Comparison of ENCODE assay signal across 9 mouse cellular contexts in genomic region chr2:25167481-25167880, GRCm38 (mm10). TPM values are rescaled to one million over a fixed set of nuclear protein-coding genes. Genes with fewer than 3 reads are reported as not detected.
DNase-seq lines count a peak whose midpoint lies in the region; ATAC-seq lines count a peak whose summit lies in the region.
"Had no signal": no experiment of that assay in that cellular context is flagged by ENCODE, and none has a peak within 500 bp of the region (broad histone marks: within the 10 kb centered on the region; RNA-seq: fewer than 3 reads in every experiment).

No protein-coding gene starts in this region.

- no peaks in the 10 kb centered on the region for H3K36me3 ChIP-seq in kidney, embryonic 15.5 days
- H3K36me3 ChIP-seq in hindbrain, embryonic 13.5 days: no peaks in the 10 kb centered on the region
- H3K36me3 ChIP-seq in midbrain, embryonic 13.5 days: no peaks in the 10 kb centered on the region

- peak overlapping the region; percentile 42 for H3K9ac ChIP-seq in kidney, embryonic 15.5 days
- peak overlapping the region; percentile 70 for H3K9ac ChIP-seq in hindbrain, embryonic 13.5 days
- H3K9ac ChIP-seq in midbrain, embryonic 13.5 days (replicated peaks): peak overlapping the region; percentile 69

- 23% methylated on average over 4 of the region's 4 CpGs for WGBS in kidney, embryonic 15.5 days
- 11% methylated on average over 4 of the region's 4 CpGs for WGBS in hindbrain, embryonic 13.5 days
- 12% methylated on average over 4 of the region's 4 CpGs for WGBS in midbrain, embryonic 13.5 days

- H3K4me2 ChIP-seq in kidney, embryonic 15.5 days: peak overlapping the region; percentile 79
- peak overlapping the region; percentile 74 for H3K4me2 ChIP-seq in hindbrain, embryonic 13.5 days
- H3K4me2 ChIP-seq in midbrain, embryonic 13.5 days (replicated peaks): peak overlapping the region; percentile 67

- 0 out of 2 replicates have a peak, but pooled peaks have one; percentile 2 for ATAC-seq in kidney, embryonic 15.5 days (replicated peaks; ENCODE audit: low FRiP score)
- peak; percentile 61 for ATAC-seq in hindbrain, embryonic 13.5 days (ENCODE audit: low FRiP score)
- peak; percentile 53 for ATAC-seq in midbrain, embryonic 13.5 days
- ATAC-seq: Patski had no signal

- intact Hi-C loops in left cerebral cortex, postnatal 10 days (cut with DNase I): no loop called here

- H3K9me3 ChIP-seq in kidney, embryonic 15.5 days (replicated peaks): no peaks in the 10 kb centered on the region
- no peaks in the 10 kb centered on the region for H3K9me3 ChIP-seq in hindbrain, embryonic 13.5 days
- no peaks in the 10 kb centered on the region for H3K9me3 ChIP-seq in midbrain, embryonic 13.5 days

- peaks cover 75% of the 10 kb centered on the region for H3K4me1 ChIP-seq in kidney, embryonic 15.5 days
- peaks cover 59% of the 10 kb centered on the region for H3K4me1 ChIP-seq in hindbrain, embryonic 13.5 days (replicated peaks)
- peaks cover 57% of the 10 kb centered on the region for H3K4me1 ChIP-seq in midbrain, embryonic 13.5 days (replicated peaks)

- peak overlapping the region; percentile 89 for H3K27ac ChIP-seq in kidney, embryonic 15.5 days
- peak overlapping the region; percentile 74 for H3K27ac ChIP-seq in hindbrain, embryonic 13.5 days
- peak overlapping the region; percentile 80 for H3K27ac ChIP-seq in midbrain, embryonic 13.5 days

- no peaks in the 10 kb centered on the region for H3K27me3 ChIP-seq in kidney, embryonic 15.5 days
- no peaks in the 10 kb centered on the region for H3K27me3 ChIP-seq in hindbrain, embryonic 13.5 days
- H3K27me3 ChIP-seq in midbrain, embryonic 13.5 days: no peaks in the 10 kb centered on the region

- DNase-seq in kidney, postnatal 36 days: no peak
- DNase-seq in embryo, embryonic 10.5 days (ENCODE audit: low spot score): peak; percentile 56
- no peak for DNase-seq in left cerebral cortex, postnatal 10 days (ENCODE audit: extremely low spot score in 1 of 2, low spot score in 2 of 2)
- DNase-seq in cerebellum, adult 9-11 months: no peak
- no peak for DNase-seq in cerebellum, postnatal 25 days

- peak overlapping the region; percentile 49 for H3K4me3 ChIP-seq in kidney, embryonic 15.5 days (replicated peaks)
- peak overlapping the region; percentile 49 for H3K4me3 ChIP-seq in hindbrain, embryonic 13.5 days
- peak overlapping the region; percentile 46 for H3K4me3 ChIP-seq in midbrain, embryonic 13.5 days (replicated peaks)

RNA-seq across cellular contexts. Expression of gene Nrarp, which starts 13.1 kb away (rescaled TPM):
- polyA plus RNA-seq in kidney, embryonic 15.5 days (2015; fragmentation: Nextera tagmentation; extraction: Ambion mirVana): 21.8 and 23.7 TPM in 2 replicates
- 21.4 and 24.6 TPM in 2 replicates for polyA plus RNA-seq in hindbrain, embryonic 13.5 days (2015; fragmentation: Nextera tagmentation; extraction: Ambion mirVana)
- polyA plus RNA-seq in midbrain, embryonic 13.5 days (2015; fragmentation: Nextera tagmentation; extraction: Ambion mirVana): 26.8 and 33.9 TPM in 2 replicates
- 10 to 100 TPM; 34.5 to 41.9 TPM for total RNA-seq in left cerebral cortex, postnatal 10 days (2021)

RNA-seq across cellular contexts. Expression of gene Tor4a, which starts 29.2 kb away (rescaled TPM):
- 11.7 and 14.1 TPM in 2 replicates for polyA plus RNA-seq in kidney, embryonic 15.5 days (2015; fragmentation: Nextera tagmentation; extraction: Ambion mirVana)
- 1.6 and 1.9 TPM in 2 replicates for polyA plus RNA-seq in hindbrain, embryonic 13.5 days (2015; fragmentation: Nextera tagmentation; extraction: Ambion mirVana)
- 1.1 and 1.2 TPM in 2 replicates for polyA plus RNA-seq in midbrain, embryonic 13.5 days (2015; fragmentation: Nextera tagmentation; extraction: Ambion mirVana)
- total RNA-seq in left cerebral cortex, postnatal 10 days (2021): 1 to 10 TPM; 1.8 to 1.9 TPM

RNA-seq across cellular contexts. Expression of gene Nelfb, which starts 43.8 kb away (rescaled TPM):
- polyA plus RNA-seq in kidney, embryonic 15.5 days (2015; fragmentation: Nextera tagmentation; extraction: Ambion mirVana): 114 and 124 TPM in 2 replicates
- 98.3 and 104 TPM in 2 replicates for polyA plus RNA-seq in hindbrain, embryonic 13.5 days (2015; fragmentation: Nextera tagmentation; extraction: Ambion mirVana)
- polyA plus RNA-seq in midbrain, embryonic 13.5 days (2015; fragmentation: Nextera tagmentation; extraction: Ambion mirVana): 113 and 117 TPM in 2 replicates
- total RNA-seq in left cerebral cortex, postnatal 10 days (2021): 10 to 100 TPM; 51.1 to 56.9 TPM

RNA-seq across cellular contexts. Expression of gene Stpg3, which starts 47.0 kb away (rescaled TPM):
- polyA plus RNA-seq in kidney, embryonic 15.5 days (2015; fragmentation: Nextera tagmentation; extraction: Ambion mirVana): 0.23 and 0.55 TPM in 2 replicates
- polyA plus RNA-seq in hindbrain, embryonic 13.5 days (2015; fragmentation: Nextera tagmentation; extraction: Ambion mirVana): not detected in 2 replicates
- not detected in 2 replicates for polyA plus RNA-seq in midbrain, embryonic 13.5 days (2015; fragmentation: Nextera tagmentation; extraction: Ambion mirVana)
- not detected for total RNA-seq in left cerebral cortex, postnatal 10 days (2021)

RNA-seq across cellular contexts. Expression of gene Fam166a, which starts 51.1 kb away (rescaled TPM):
- polyA plus RNA-seq in kidney, embryonic 15.5 days (2015; fragmentation: Nextera tagmentation; extraction: Ambion mirVana): 1.4 and 1.9 TPM in 2 replicates
- polyA plus RNA-seq in hindbrain, embryonic 13.5 days (2015; fragmentation: Nextera tagmentation; extraction: Ambion mirVana): 0.40 and 1.3 TPM in 2 replicates
- 0.89 TPM in 1 of 2 replicates, not detected in the other for polyA plus RNA-seq in midbrain, embryonic 13.5 days (2015; fragmentation: Nextera tagmentation; extraction: Ambion mirVana)
- not detected for total RNA-seq in left cerebral cortex, postnatal 10 days (2021)

Comparison
In these comparisons a context has a peak if more than half of its experiments do, and no peak if none do; other contexts are left out.
1. ATAC-seq: peak in every context shown above with its lines; median percentile 61 in hindbrain, embryonic 13.5 days; 53 in midbrain, embryonic 13.5 days; 2 in kidney, embryonic 15.5 days.